Mouse (Mus musculus): Measurements from ENCODE around the gene Ino80b.

Gene Ino80b

GRCm38 (mm10) chr6:83117165-83117438, 8.1 kb downstream of the Ino80b start:
- no peak for DNase-seq (ENCODE audit: low read depth)

- DNase-seq (ENCODE audit: low read depth), result no peak
These were observed 8.7 kb downstream of the Ino80b start for GRCm38 (mm10) chr6:83116373-83117164.

GRCm38 (mm10) chr6:83115682-83116372, 9.4 kb downstream of the Ino80b start:
- DNase-seq (ENCODE audit: low read depth), result no peak

- peak; percentile 89 for DNase-seq (ENCODE audit: low read depth)
These were observed 10.1 kb downstream of the Ino80b start, which contains the start of gene Mogs for GRCm38 (mm10) chr6:83115011-83115671. Gene Mogs, plus strand, starts transcription at chr6:83115496.

- no peak for DNase-seq (ENCODE audit: low read depth)
These were observed 13.6 kb downstream of the Ino80b start for GRCm38 (mm10) chr6:83111510-83112136.

GRCm38 (mm10) chr6:83108762-83109668, 16.2 kb downstream of the Ino80b start, which contains the start of gene Mrpl53:
Gene Mrpl53, plus strand, starts transcription at chr6:83109040.
- DNase-seq (ENCODE audit: low read depth), result no peak

GRCm38 (mm10) chr6:83107566-83108400, 17.4 kb downstream of the Ino80b start:
- peak; percentile 82 for DNase-seq (ENCODE audit: low read depth)

- DNase-seq (ENCODE audit: low read depth), result no peak
These were observed 21.1 kb downstream of the Ino80b start for GRCm38 (mm10) chr6:83104158-83104557.

- no peak for DNase-seq (ENCODE audit: low read depth)
These were observed 22.0 kb downstream of the Ino80b start for GRCm38 (mm10) chr6:83103130-83103650.

- DNase-seq (ENCODE audit: low read depth), result no peak
These were observed 23.3 kb downstream of the Ino80b start for GRCm38 (mm10) chr6:83101688-83102556.

- DNase-seq (ENCODE audit: low read depth), result peak; percentile 75
These were observed 23.9 kb downstream of the Ino80b start, which contains the start of the genes Ccdc142 and Gm42688 for GRCm38 (mm10) chr6:83101316-83101687. Gene Ccdc142, plus strand, starts transcription at chr6:83101601. Gene Gm42688, plus strand, starts transcription at chr6:83101617.

GRCm38 (mm10) chr6:83098411-83098810, 26.8 kb downstream of the Ino80b start:
- no peak for DNase-seq (ENCODE audit: low read depth)

- DNase-seq (ENCODE audit: low read depth), result no peak
These were observed 29.3 kb downstream of the Ino80b start for GRCm38 (mm10) chr6:83095968-83096367.

GRCm38 (mm10) chr6:83092416-83093127, 32.7 kb downstream of the Ino80b start:
- DNase-seq (ENCODE audit: low read depth), result no peak

- DNase-seq (ENCODE audit: low read depth), result no peak
These were observed 37.3 kb downstream of the Ino80b start for GRCm38 (mm10) chr6:83087926-83088260.

GRCm38 (mm10) chr6:83087205-83087925, 37.9 kb downstream of the Ino80b start:
- DNase-seq (ENCODE audit: low read depth), result no peak

- no peak for DNase-seq (ENCODE audit: low read depth)
These were observed 38.9 kb downstream of the Ino80b start, which contains the start of gene Lbx2 for GRCm38 (mm10) chr6:83086121-83087035. Gene Lbx2, plus strand, starts transcription at chr6:83086367.

All from c-Kit-positive CD71-negative TER-119-negative erythroid progenitor cells, embryonic 14.5 days (primary cell).